Mouse (Mus musculus): ENCODE results near the gene Rac2. TPM values are rescaled to one million over a fixed set of nuclear protein-coding genes. Genes with fewer than 3 reads are reported as not detected.

Rac2 gene
- total RNA-seq, 1 experiment = 2.9 TPM

DNA sequence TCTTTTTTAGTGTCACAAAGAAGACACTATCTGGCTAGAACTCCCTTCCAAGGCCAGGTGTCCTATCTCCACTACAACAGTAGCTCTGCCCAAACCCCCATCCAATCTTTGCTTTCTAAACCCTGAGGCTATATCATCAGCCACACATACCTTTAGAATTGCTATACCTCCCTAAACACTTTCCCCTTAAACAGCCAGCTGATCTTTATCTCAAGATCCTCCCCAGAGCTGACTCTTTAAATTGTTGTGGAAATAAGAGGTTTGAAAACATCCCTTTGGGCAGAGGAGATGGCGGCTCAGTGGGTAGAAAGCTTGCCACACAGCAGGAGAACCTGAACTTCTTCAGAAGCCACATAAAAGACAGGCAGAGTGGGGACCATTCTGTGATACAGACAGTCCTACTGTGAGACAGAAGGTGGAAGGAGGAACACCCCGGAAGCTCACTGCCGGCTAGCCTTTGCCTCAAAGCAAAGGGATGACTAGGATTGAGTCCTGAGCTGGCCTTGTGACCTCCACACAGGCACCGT lies 3.8 kb upstream of the Rac2 start:
- Histone ChIP-seq H3K9me3 (ENCODE audit: control insufficient read depth, insufficient read depth, low read depth, low read length) (no peaks in the 10 kb centered on the region), H3K36me3 (ENCODE audit: control insufficient read depth, insufficient read depth, low read length, poor library complexity, severe bottlenecking) (no peaks in the 10 kb centered on the region), H3K4me3 (ENCODE audit: insufficient read depth in 1 of 2, low read depth in 1 of 2, low read length in 2 of 2, poor library complexity in 1 of 2, severe bottlenecking in 1 of 2) (no peak overlapping the region), H3K9ac (ENCODE audit: insufficient read depth, low read depth, low read length, poor library complexity, severe bottlenecking) (no peak overlapping the region), H3K27ac (ENCODE audit: insufficient read depth, low read depth, low read length, poor library complexity, severe bottlenecking) (no peak overlapping the region), H3K4me1 (ENCODE audit: control insufficient read depth in 2 of 2, insufficient read depth in 2 of 2, low read length in 2 of 2, poor library complexity in 1 of 2) (peaks cover 6 to 7% of the 10 kb centered on the region in 2 experiments)
- in situ Hi-C loops (cut with MboI; ENCODE audit: low sequenced_read_pairs in 2 of 2, unreplicated experiment in 2 of 2) = no loop called here
- TF ChIP-seq HCFC1 (IDR thresholded peaks at IDR 0.05; ENCODE audit: borderline replicate concordance, insufficient read depth, low read length) (no peak), ZC3H11A (IDR thresholded peaks at IDR 0.05; ENCODE audit: borderline replicate concordance, low read depth, low read length) (no peak), CHD2 (IDR thresholded peaks at IDR 0.05; ENCODE audit: low read depth, low read length) (no peak), ZNF384 (IDR thresholded peaks at IDR 0.05; ENCODE audit: low read depth, low read length) (no peak), MAFK (IDR thresholded peaks at IDR 0.05; ENCODE audit: insufficient read depth, low read depth, low read length) (no peak)
- no peak for DNase-seq (ENCODE audit: low read depth, low spot score)

DNA sequence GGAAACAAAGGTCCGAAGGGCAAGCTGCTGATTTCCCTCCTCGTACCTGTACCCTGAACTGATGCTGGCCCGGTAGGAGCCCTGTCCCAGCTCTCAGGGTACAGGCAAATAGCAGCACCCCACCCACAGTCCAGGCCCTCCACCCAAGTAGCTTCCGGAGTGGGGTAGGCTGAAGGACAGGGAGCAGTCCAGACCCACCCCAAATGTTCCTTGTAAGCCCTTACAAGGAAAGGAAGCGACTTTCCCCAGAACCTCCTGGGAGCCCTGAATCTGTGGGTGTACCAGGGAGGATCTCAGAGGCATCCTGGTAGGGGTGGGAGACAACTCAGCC lies 348 bp downstream of the Rac2 start:
- in situ Hi-C loops (cut with MboI; ENCODE audit: low sequenced_read_pairs in 2 of 2, unreplicated experiment in 2 of 2) = no loop called here
- no peak overlapping the region for H3K27ac ChIP-seq (ENCODE audit: insufficient read depth, low read depth, low read length, poor library complexity, severe bottlenecking)
- peaks cover 2 to 4% of the 10 kb centered on the region in 2 experiments; a peak in 3 of 4 replicates for H3K4me1 ChIP-seq (ENCODE audit: control insufficient read depth in 2 of 2, insufficient read depth in 2 of 2, low read length in 2 of 2, poor library complexity in 1 of 2)
- no peaks in the 10 kb centered on the region for H3K9me3 ChIP-seq (ENCODE audit: control insufficient read depth, insufficient read depth, low read depth, low read length)
- no peak overlapping the region for H3K9ac ChIP-seq (ENCODE audit: insufficient read depth, low read depth, low read length, poor library complexity, severe bottlenecking)
- no peak overlapping the region for H3K4me3 ChIP-seq (ENCODE audit: insufficient read depth in 1 of 2, low read depth in 1 of 2, low read length in 2 of 2, poor library complexity in 1 of 2, severe bottlenecking in 1 of 2)
- TF ChIP-seq ZNF384 (IDR thresholded peaks at IDR 0.05; ENCODE audit: low read depth, low read length) (no peak), HCFC1 (IDR thresholded peaks at IDR 0.05; ENCODE audit: borderline replicate concordance, insufficient read depth, low read length) (no peak), MAFK (IDR thresholded peaks at IDR 0.05; ENCODE audit: insufficient read depth, low read depth, low read length) (no peak), ZC3H11A (IDR thresholded peaks at IDR 0.05; ENCODE audit: borderline replicate concordance, low read depth, low read length) (no peak), CHD2 (IDR thresholded peaks at IDR 0.05; ENCODE audit: low read depth, low read length) (no peak)
- no peak for DNase-seq (ENCODE audit: low read depth, low spot score)
- no peaks in the 10 kb centered on the region for H3K36me3 ChIP-seq (ENCODE audit: control insufficient read depth, insufficient read depth, low read length, poor library complexity, severe bottlenecking)

DNA sequence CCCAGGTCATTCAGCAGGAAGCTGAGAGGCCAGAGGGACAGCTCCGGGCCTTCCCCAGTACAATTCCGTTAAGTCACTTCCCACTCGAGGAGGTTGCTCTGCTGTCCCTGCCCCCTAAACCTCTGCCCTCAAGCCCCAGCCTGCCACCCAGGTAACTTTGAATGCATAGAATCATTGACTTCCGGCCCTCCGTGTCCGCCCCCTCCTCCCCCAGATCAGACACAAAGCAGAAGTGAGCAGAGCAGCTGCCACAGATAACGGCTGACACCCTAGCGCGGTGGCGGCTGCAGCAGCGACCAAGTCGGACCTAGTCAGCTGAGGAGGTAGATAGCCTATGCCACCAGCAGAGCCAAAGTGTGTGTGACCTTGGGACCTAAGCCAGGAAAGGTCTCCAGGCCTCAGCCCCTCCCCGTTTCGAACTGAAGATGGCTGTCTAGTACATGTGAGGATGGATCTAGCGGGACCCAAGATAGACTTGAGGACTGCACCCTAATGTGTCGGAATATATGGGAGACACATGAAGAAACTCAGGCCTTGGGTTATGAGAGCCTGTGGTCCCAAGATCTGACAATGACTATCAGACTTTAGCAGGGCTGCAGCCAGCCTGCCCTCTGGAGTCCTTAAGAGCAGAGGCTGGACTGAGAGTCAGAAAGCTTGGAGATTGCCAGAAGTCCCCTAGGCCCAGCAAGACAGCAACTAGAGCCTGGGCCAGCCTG lies 871 bp downstream of the Rac2 start:
- H3K4me1 ChIP-seq (ENCODE audit: control insufficient read depth in 2 of 2, insufficient read depth in 2 of 2, low read length in 2 of 2, poor library complexity in 1 of 2) = peaks cover 2 to 4% of the 10 kb centered on the region in 2 experiments; a peak in 3 of 4 replicates
- no peak overlapping the region for H3K4me3 ChIP-seq (ENCODE audit: insufficient read depth in 1 of 2, low read depth in 1 of 2, low read length in 2 of 2, poor library complexity in 1 of 2, severe bottlenecking in 1 of 2)
- DNase-seq (ENCODE audit: low read depth, low spot score) = no peak
- in situ Hi-C loops (cut with MboI; ENCODE audit: low sequenced_read_pairs in 2 of 2, unreplicated experiment in 2 of 2) = no loop called here
- no peaks in the 10 kb centered on the region for H3K36me3 ChIP-seq (ENCODE audit: control insufficient read depth, insufficient read depth, low read length, poor library complexity, severe bottlenecking)
- TF ChIP-seq CHD2 (IDR thresholded peaks at IDR 0.05; ENCODE audit: low read depth, low read length) = no peak
- TF ChIP-seq ZNF384 (IDR thresholded peaks at IDR 0.05; ENCODE audit: low read depth, low read length) = no peak
- no peak for TF ChIP-seq MAFK (IDR thresholded peaks at IDR 0.05; ENCODE audit: insufficient read depth, low read depth, low read length)
- TF ChIP-seq ZC3H11A (IDR thresholded peaks at IDR 0.05; ENCODE audit: borderline replicate concordance, low read depth, low read length) = no peak
- TF ChIP-seq HCFC1 (IDR thresholded peaks at IDR 0.05; ENCODE audit: borderline replicate concordance, insufficient read depth, low read length) = no peak
- H3K27ac ChIP-seq (ENCODE audit: insufficient read depth, low read depth, low read length, poor library complexity, severe bottlenecking) = no peak overlapping the region
- H3K9ac ChIP-seq (ENCODE audit: insufficient read depth, low read depth, low read length, poor library complexity, severe bottlenecking) = no peak overlapping the region
- no peaks in the 10 kb centered on the region for H3K9me3 ChIP-seq (ENCODE audit: control insufficient read depth, insufficient read depth, low read depth, low read length)

DNA sequence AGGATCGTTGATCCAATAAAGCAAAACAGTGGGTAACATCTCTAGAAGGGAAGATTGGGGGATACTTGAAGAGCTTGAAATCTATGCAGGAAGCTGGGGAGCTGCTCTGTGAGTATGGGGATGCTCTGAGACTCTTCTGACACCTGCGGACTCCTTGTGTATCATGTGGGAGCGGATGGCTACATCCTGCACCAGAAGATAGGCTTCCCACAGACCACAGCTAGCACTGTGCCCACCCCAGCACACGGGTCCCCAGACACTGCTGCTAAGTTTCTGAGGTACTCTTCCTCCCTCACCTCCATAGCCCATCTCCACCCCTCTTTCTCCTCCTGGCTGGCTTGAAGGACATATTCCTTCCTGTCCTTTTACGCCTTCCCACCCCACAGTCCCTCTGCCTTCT lies 2.4 kb downstream of the Rac2 start:
- Histone ChIP-seq H3K36me3 (ENCODE audit: control insufficient read depth, insufficient read depth, low read length, poor library complexity, severe bottlenecking) (no peaks in the 10 kb centered on the region), H3K9ac (ENCODE audit: insufficient read depth, low read depth, low read length, poor library complexity, severe bottlenecking) (no peak overlapping the region), H3K4me1 (ENCODE audit: control insufficient read depth in 2 of 2, insufficient read depth in 2 of 2, low read length in 2 of 2, poor library complexity in 1 of 2) (peaks cover 2 to 4% of the 10 kb centered on the region in 2 experiments; a peak in 2 of 4 replicates), H3K27ac (ENCODE audit: insufficient read depth, low read depth, low read length, poor library complexity, severe bottlenecking) (no peak overlapping the region), H3K9me3 (ENCODE audit: control insufficient read depth, insufficient read depth, low read depth, low read length) (no peaks in the 10 kb centered on the region), H3K4me3 (ENCODE audit: insufficient read depth in 1 of 2, low read depth in 1 of 2, low read length in 2 of 2, poor library complexity in 1 of 2, severe bottlenecking in 1 of 2) (no peak overlapping the region)
- DNase-seq (ENCODE audit: low read depth, low spot score) = no peak
- no peak for TF ChIP-seq ZNF384 (IDR thresholded peaks at IDR 0.05; ENCODE audit: low read depth, low read length)
- TF ChIP-seq MAFK (IDR thresholded peaks at IDR 0.05; ENCODE audit: insufficient read depth, low read depth, low read length) = no peak
- no peak for TF ChIP-seq ZC3H11A (IDR thresholded peaks at IDR 0.05; ENCODE audit: borderline replicate concordance, low read depth, low read length)
- TF ChIP-seq CHD2 (IDR thresholded peaks at IDR 0.05; ENCODE audit: low read depth, low read length) = no peak
- in situ Hi-C loops (cut with MboI; ENCODE audit: low sequenced_read_pairs in 2 of 2, unreplicated experiment in 2 of 2) = no loop called here
